Mouse (Mus musculus) heart, embryonic 15.5 days (tissue): ENCODE measurements around the gene Slc34a2. TPM values are rescaled to one million over a fixed set of nuclear protein-coding genes. Genes with fewer than 3 reads are reported as not detected.

Experiments
- ATAC-seq: fragments of 200-750 bp; cut with Nextera tagmentation; replicated peaks from 2 replicates; pipeline ENCODE4 v1.8.0; 2017; ENCODE audit warnings: low read depth, moderate TSS enrichment; ENCODE audit not compliant: insufficient number of reproducible peaks, insufficient read depth, low FRiP score
- H3K27ac ChIP-seq: fragments of 300-500 bp; sonication (generic); 2 replicates; pipeline ENCODE4 v1.5.1; 2015; ENCODE audit warnings: mild to moderate bottlenecking, inconsistent platforms
- H3K27me3 ChIP-seq: fragments of 300-500 bp; sonication (generic); 2 replicates; pipeline ENCODE4 v1.6.1; 2015; ENCODE audit warnings: inconsistent platforms
- H3K36me3 ChIP-seq: fragments of 300-500 bp; sonication (generic); 2 replicates; pipeline ENCODE4 v1.6.1; 2015; ENCODE audit warnings: mild to moderate bottlenecking, inconsistent platforms
- H3K4me1 ChIP-seq: fragments of 300-500 bp; sonication (generic); replicated peaks from 2 replicates; pipeline ENCODE4 v1.6.1; 2015; ENCODE audit warnings: inconsistent platforms
- H3K4me2 ChIP-seq: fragments of 300-500 bp; sonication (generic); 2 replicates; pipeline ENCODE4 v1.6.1; 2015; ENCODE audit warnings: inconsistent platforms, mild to moderate bottlenecking, moderate library complexity
- H3K4me3 ChIP-seq: fragments of 300-500 bp; sonication (generic); 2 replicates; pipeline ENCODE4 v1.5.1; 2015; ENCODE audit warnings: mild to moderate bottlenecking, inconsistent platforms
- H3K9ac ChIP-seq: fragments of 300-500 bp; sonication (generic); 2 replicates; pipeline ENCODE4 v1.6.1; 2015; ENCODE audit warnings: mild to moderate bottlenecking, inconsistent platforms
- H3K9me3 ChIP-seq: fragments of 300-500 bp; sonication (generic); replicated peaks from 2 replicates; pipeline ENCODE4 v1.6.1; 2016; ENCODE audit warnings: inconsistent platforms
- WGBS: fragments of 180-500 bp; shearing (Covaris S2); methylation state at CpG from one replicate; pipeline ENCODE4 v1.1.7; 2015; ENCODE audit warnings: mixed read lengths; 5-methylcytosine and 5-hydroxymethylcytosine counted together
- polyA plus RNA-seq: library from polyadenylated mRNA; unstranded; fragments of >200 nt; fragmentation: Nextera tagmentation; extraction: Ambion mirVana; gene quantifications from 2 replicates; pipeline ENCODE4 v1.2.1, GENCODE M21; 2015

The Slc34a2 gene
- polyA plus RNA-seq, result 0.29 and 0.89 TPM in 2 replicates

GRCm38 (mm10) chr5:53037781-53038180 lies at the start of gene Slc34a2:
Gene Slc34a2, plus strand, starts transcription at chr5:53038081.
- Histone ChIP-seq H3K4me1 (peaks cover 5% of the 10 kb centered on the region; the same call in 1 of the 2 replicates), H3K9me3 (no peaks in the 10 kb centered on the region), H3K4me3 (no peak within 1 kb of the TSS), H3K27me3 (no peaks in the 10 kb centered on the region), H3K4me2 (no peak within 1 kb of the TSS), H3K27ac (no peak within 1 kb of the TSS), H3K36me3 (no peaks in the 10 kb centered on the region), H3K9ac (no peak within 1 kb of the TSS)
- ATAC-seq, result no peak
- WGBS, result 96% methylated on average over 3 of the region's 3 CpGs

- H3K4me1 ChIP-seq, result no peaks in the 10 kb centered on the region
- no peak overlapping the region for H3K27ac ChIP-seq
- H3K9me3 ChIP-seq, result no peaks in the 10 kb centered on the region
- H3K9ac ChIP-seq, result no peak overlapping the region
- H3K4me2 ChIP-seq, result no peak overlapping the region
- WGBS, result 49% methylated on average over 8 of the region's 8 CpGs
- H3K27me3 ChIP-seq, result no peaks in the 10 kb centered on the region
- H3K36me3 ChIP-seq, result no peaks in the 10 kb centered on the region
- no peak for ATAC-seq
- H3K4me3 ChIP-seq, result no peak overlapping the region
These were observed 47.1 kb upstream of the Slc34a2 start for GRCm38 (mm10) chr5:52990687-52991341.

- Histone ChIP-seq H3K4me3 (no peak overlapping the region), H3K36me3 (no peaks in the 10 kb centered on the region), H3K9ac (no peak overlapping the region), H3K9me3 (no peaks in the 10 kb centered on the region), H3K27ac (no peak overlapping the region), H3K27me3 (no peaks in the 10 kb centered on the region), H3K4me2 (no peak overlapping the region), H3K4me1 (peaks cover 9% of the 10 kb centered on the region; the same call in 1 of the 2 replicates)
- ATAC-seq, result no peak
- 83% methylated on average over 11 of the region's 11 CpGs for WGBS
These were observed 45.5 kb upstream of the Slc34a2 start for GRCm38 (mm10) chr5:52992210-52992897.

GRCm38 (mm10) chr5:52993490-52994282 lies 44.2 kb upstream of the Slc34a2 start:
- Histone ChIP-seq H3K27ac (no peak overlapping the region), H3K4me1 (peaks cover 9% of the 10 kb centered on the region; the same call in 1 of the 2 replicates), H3K9ac (no peak overlapping the region), H3K27me3 (no peaks in the 10 kb centered on the region), H3K9me3 (no peaks in the 10 kb centered on the region), H3K4me3 (no peak overlapping the region), H3K36me3 (no peaks in the 10 kb centered on the region), H3K4me2 (no peak overlapping the region)
- ATAC-seq, result no peak
- 73% methylated on average over 12 of the region's 12 CpGs for WGBS

GRCm38 (mm10) chr5:52995461-52995860 lies 42.4 kb upstream of the Slc34a2 start:
- no peak overlapping the region for H3K9ac ChIP-seq
- H3K9me3 ChIP-seq, result no peaks in the 10 kb centered on the region
- peaks cover 9% of the 10 kb centered on the region; the same call in 1 of the 2 replicates for H3K4me1 ChIP-seq
- no peak overlapping the region for H3K27ac ChIP-seq
- no peaks in the 10 kb centered on the region for H3K36me3 ChIP-seq
- no peaks in the 10 kb centered on the region for H3K27me3 ChIP-seq
- no peak overlapping the region for H3K4me2 ChIP-seq
- no peak for ATAC-seq
- H3K4me3 ChIP-seq, result no peak overlapping the region
- 86% methylated on average over 4 of the region's 4 CpGs for WGBS

GRCm38 (mm10) chr5:52996145-52996544 lies 41.7 kb upstream of the Slc34a2 start:
- Histone ChIP-seq H3K9ac (no peak overlapping the region), H3K9me3 (no peaks in the 10 kb centered on the region), H3K4me1 (peaks cover 9% of the 10 kb centered on the region; the same call in 1 of the 2 replicates), H3K4me3 (no peak overlapping the region), H3K4me2 (no peak overlapping the region), H3K36me3 (no peaks in the 10 kb centered on the region), H3K27me3 (no peaks in the 10 kb centered on the region), H3K27ac (no peak overlapping the region)
- ATAC-seq, result no peak
- 56% methylated on average over 3 of the region's 3 CpGs for WGBS

GRCm38 (mm10) chr5:52996601-52997000 lies 41.3 kb upstream of the Slc34a2 start:
- no peak overlapping the region for H3K4me2 ChIP-seq
- H3K4me1 ChIP-seq, result peaks cover 9% of the 10 kb centered on the region; the same call in 1 of the 2 replicates
- no peaks in the 10 kb centered on the region for H3K27me3 ChIP-seq
- no peaks in the 10 kb centered on the region for H3K9me3 ChIP-seq
- ATAC-seq, result no peak; the same call in 1 of the 2 replicates
- no peak overlapping the region for H3K4me3 ChIP-seq
- no peak overlapping the region for H3K9ac ChIP-seq
- no peak overlapping the region for H3K27ac ChIP-seq
- WGBS, result 26% methylated on average over 8 of the region's 8 CpGs
- no peaks in the 10 kb centered on the region for H3K36me3 ChIP-seq

GRCm38 (mm10) chr5:52997032-52997431 lies 40.8 kb upstream of the Slc34a2 start:
- ATAC-seq, result no peak
- H3K4me3 ChIP-seq, result no peak overlapping the region

GRCm38 (mm10) chr5:52998097-52998760 lies 39.7 kb upstream of the Slc34a2 start:
- H3K9ac ChIP-seq, result no peak overlapping the region
- no peak for ATAC-seq
- WGBS, result 83% methylated on average over 6 of the region's 6 CpGs

More at GRCm38 (mm10) chr5:52997032-52997431, 40.8 kb upstream of the Slc34a2 start:
- H3K9ac ChIP-seq, result no peak overlapping the region
- no peak overlapping the region for H3K4me2 ChIP-seq
- H3K4me1 ChIP-seq, result peaks cover 9% of the 10 kb centered on the region; the same call in 1 of the 2 replicates
- no peaks in the 10 kb centered on the region for H3K9me3 ChIP-seq
- WGBS, result 76% methylated on average over 8 of the region's 11 CpGs
- no peak overlapping the region for H3K27ac ChIP-seq
- no peaks in the 10 kb centered on the region for H3K27me3 ChIP-seq
- H3K36me3 ChIP-seq, result no peaks in the 10 kb centered on the region

GRCm38 (mm10) chr5:53000169-53000872 lies 37.6 kb upstream of the Slc34a2 start:
- WGBS, result 60% methylated on average over 5 of the region's 5 CpGs
- Histone ChIP-seq H3K4me3 (no peak overlapping the region), H3K9ac (no peak overlapping the region), H3K4me2 (no peak overlapping the region), H3K9me3 (no peaks in the 10 kb centered on the region; the same call in 1 of the 2 replicates), H3K36me3 (no peaks in the 10 kb centered on the region), H3K4me1 (peaks cover 9% of the 10 kb centered on the region; the same call in 1 of the 2 replicates), H3K27me3 (no peaks in the 10 kb centered on the region), H3K27ac (no peak overlapping the region)
- ATAC-seq, result no peak

More at GRCm38 (mm10) chr5:52998097-52998760, 39.7 kb upstream of the Slc34a2 start:
- Histone ChIP-seq H3K36me3 (no peaks in the 10 kb centered on the region), H3K4me2 (no peak overlapping the region), H3K4me1 (peaks cover 9% of the 10 kb centered on the region; the same call in 1 of the 2 replicates), H3K4me3 (no peak overlapping the region), H3K27ac (no peak overlapping the region), H3K27me3 (no peaks in the 10 kb centered on the region), H3K9me3 (no peaks in the 10 kb centered on the region)
